Mouse (Mus musculus) kidney, embryonic 15.5 days (tissue): Measurements from ENCODE around the gene Olfr16. TPM values are rescaled to one million over a fixed set of nuclear protein-coding genes. Genes with fewer than 3 reads are reported as not detected.

Experiments
- ATAC-seq: fragments of 200-750 bp; cut with Nextera tagmentation; replicated peaks from 2 replicates; pipeline ENCODE4 v1.8.0; 2017; ENCODE audit warnings: moderate TSS enrichment; ENCODE audit not compliant: low FRiP score
- H3K27ac ChIP-seq: fragments of 300-500 bp; sonication (generic); 2 replicates; pipeline ENCODE4 v1.5.1; 2015; ENCODE audit warnings: mild to moderate bottlenecking, inconsistent platforms
- H3K27me3 ChIP-seq: fragments of 300-500 bp; sonication (generic); 2 replicates; pipeline ENCODE4 v1.6.1; 2015; ENCODE audit warnings: inconsistent platforms
- H3K36me3 ChIP-seq: fragments of 300-500 bp; sonication (generic); 2 replicates; pipeline ENCODE4 v1.6.1; 2015; ENCODE audit warnings: inconsistent platforms
- H3K4me1 ChIP-seq: fragments of 300-500 bp; sonication (generic); 2 replicates; pipeline ENCODE4 v1.6.1; 2015; ENCODE audit warnings: inconsistent platforms
- H3K4me2 ChIP-seq: fragments of 300-500 bp; sonication (generic); 2 replicates; pipeline ENCODE4 v1.6.1; 2015; ENCODE audit warnings: moderate library complexity, mild to moderate bottlenecking, inconsistent platforms
- H3K4me3 ChIP-seq: fragments of 300-500 bp; sonication (generic); replicated peaks from 2 replicates; pipeline ENCODE4 v1.5.1; 2015; ENCODE audit warnings: mild to moderate bottlenecking, inconsistent platforms
- H3K9ac ChIP-seq: fragments of 300-500 bp; sonication (generic); 2 replicates; pipeline ENCODE4 v1.6.1; 2015; ENCODE audit warnings: mild to moderate bottlenecking, inconsistent platforms
- H3K9me3 ChIP-seq: fragments of 300-500 bp; sonication (generic); replicated peaks from 2 replicates; pipeline ENCODE4 v1.6.1; 2016; ENCODE audit warnings: inconsistent platforms
- WGBS: fragments of 180-500 bp; shearing (Covaris S2); methylation state at CpG from one replicate; pipeline ENCODE4 v1.1.7; 2015; ENCODE audit warnings: mixed read lengths; 5-methylcytosine and 5-hydroxymethylcytosine counted together
- polyA plus RNA-seq: library from polyadenylated mRNA; unstranded; fragments of >200 nt; fragmentation: Nextera tagmentation; extraction: Ambion mirVana; gene quantifications from 2 replicates; pipeline ENCODE4 v1.2.1, GENCODE M21; 2015

The Olfr16 gene
- not detected in 2 replicates for polyA plus RNA-seq

DNA sequence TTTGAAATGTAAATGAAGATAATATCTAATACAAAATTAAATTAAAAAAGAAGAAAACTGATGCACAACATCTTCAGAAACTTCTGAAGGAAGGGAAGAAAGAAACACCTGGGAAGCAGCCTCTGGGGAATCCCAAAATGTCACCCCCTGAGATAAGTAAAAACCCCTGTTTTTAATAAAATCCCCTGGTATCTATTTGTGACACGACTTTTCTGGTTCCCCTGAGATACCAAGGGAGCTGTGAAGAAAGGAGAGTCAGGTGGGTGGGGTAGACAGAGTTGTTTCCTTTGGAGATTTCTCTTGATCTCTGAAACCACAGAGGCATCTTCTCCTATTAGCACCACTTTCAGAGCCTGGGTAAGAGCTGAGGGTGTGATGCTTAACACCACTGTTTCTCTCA lies at the start of gene Olfr16:
TSS of gene Olfr16 (plus strand) at position 250 of the 400 bp plus-strand sequence.
- H3K27ac ChIP-seq = no peak within 1 kb of the TSS
- 17% methylated on average over 1 of the region's 1 CpGs for WGBS
- H3K9me3 ChIP-seq = no peaks in the 10 kb centered on the region
- no peaks in the 10 kb centered on the region for H3K27me3 ChIP-seq
- no peak within 1 kb of the TSS for H3K9ac ChIP-seq
- H3K4me3 ChIP-seq = no peak within 1 kb of the TSS
- no peaks in the 10 kb centered on the region for H3K36me3 ChIP-seq
- ATAC-seq = no peak
- H3K4me1 ChIP-seq = no peaks in the 10 kb centered on the region
- no peak within 1 kb of the TSS for H3K4me2 ChIP-seq

DNA sequence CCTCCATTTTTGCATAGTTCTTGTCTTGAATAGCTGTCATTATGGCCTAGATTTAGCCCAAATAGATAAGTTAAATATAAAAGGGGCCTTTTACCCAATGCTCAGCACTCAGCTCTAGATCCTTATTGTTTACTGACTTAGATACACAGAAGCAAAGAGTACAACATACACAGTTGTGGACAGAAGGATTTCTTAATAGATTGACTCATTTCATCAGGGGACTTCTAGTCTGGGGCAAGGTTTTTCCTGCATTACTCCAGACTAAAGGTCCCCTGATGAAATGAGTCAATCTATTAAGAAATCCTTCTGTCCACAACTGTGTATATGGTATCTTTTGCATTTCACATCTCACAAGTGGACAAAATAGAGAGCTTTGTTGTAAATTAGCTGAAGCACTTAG lies 46.9 kb upstream of the Olfr16 start:
- H3K27ac ChIP-seq = no peak overlapping the region
- no peak overlapping the region for H3K4me3 ChIP-seq
- no peaks in the 10 kb centered on the region for H3K27me3 ChIP-seq
- no peak for ATAC-seq
- no peaks in the 10 kb centered on the region for H3K9me3 ChIP-seq
- H3K36me3 ChIP-seq = no peaks in the 10 kb centered on the region
- H3K4me1 ChIP-seq = no peaks in the 10 kb centered on the region
- H3K4me2 ChIP-seq = no peak overlapping the region
- no peak overlapping the region for H3K9ac ChIP-seq

DNA sequence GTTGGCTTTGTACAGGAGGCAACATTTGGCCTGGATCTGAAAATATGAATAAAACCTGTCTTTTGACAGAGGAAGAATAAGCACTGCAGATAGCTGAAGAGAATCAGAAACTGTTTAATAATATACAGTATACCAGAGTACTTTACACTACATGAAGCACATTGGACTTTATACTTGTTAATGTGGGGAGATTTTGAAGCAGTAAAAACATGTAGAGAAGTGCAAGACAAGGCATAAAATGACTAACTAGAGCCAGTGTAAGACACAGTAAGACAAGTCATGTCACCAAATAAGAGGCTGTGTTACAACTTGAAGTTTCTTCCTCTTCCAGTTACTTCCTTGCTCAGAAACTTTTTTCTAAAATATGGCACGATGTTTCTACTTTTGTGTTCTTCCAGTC lies 33.1 kb upstream of the Olfr16 start:
- no peak overlapping the region for H3K4me3 ChIP-seq
- no peak overlapping the region for H3K4me2 ChIP-seq
- H3K27me3 ChIP-seq = no peaks in the 10 kb centered on the region
- no peaks in the 10 kb centered on the region for H3K4me1 ChIP-seq
- H3K9ac ChIP-seq = no peak overlapping the region
- no peaks in the 10 kb centered on the region for H3K9me3 ChIP-seq
- no peaks in the 10 kb centered on the region for H3K36me3 ChIP-seq
- no peak overlapping the region for H3K27ac ChIP-seq
- WGBS = 84% methylated on average over 1 of the region's 1 CpGs
- no peak for ATAC-seq

DNA sequence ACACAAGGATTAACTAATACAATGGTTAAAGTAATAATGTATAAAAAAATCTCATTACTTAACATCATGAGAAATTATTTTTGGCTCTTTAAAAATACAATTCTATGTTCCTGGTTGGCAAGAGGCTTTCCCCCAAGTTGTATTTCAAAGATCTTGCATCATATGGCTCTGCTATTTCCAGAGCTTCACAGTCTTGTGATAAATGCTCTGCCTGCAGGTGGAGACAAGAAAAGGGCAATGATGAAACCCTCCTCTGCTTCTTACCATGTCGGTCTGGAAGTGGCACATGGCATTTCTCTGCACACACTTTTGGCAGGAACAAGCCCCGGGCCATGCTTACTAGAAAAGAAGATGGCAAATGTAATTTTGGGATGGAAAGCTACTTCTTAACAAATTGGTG lies 31.8 kb upstream of the Olfr16 start:
- ATAC-seq = no peak
- Histone ChIP-seq H3K4me3 (no peak overlapping the region), H3K27ac (no peak overlapping the region), H3K27me3 (no peaks in the 10 kb centered on the region), H3K4me2 (no peak overlapping the region), H3K36me3 (no peaks in the 10 kb centered on the region), H3K9me3 (no peaks in the 10 kb centered on the region), H3K9ac (no peak overlapping the region), H3K4me1 (no peaks in the 10 kb centered on the region)
- WGBS = 89% methylated on average over 2 of the region's 2 CpGs

DNA sequence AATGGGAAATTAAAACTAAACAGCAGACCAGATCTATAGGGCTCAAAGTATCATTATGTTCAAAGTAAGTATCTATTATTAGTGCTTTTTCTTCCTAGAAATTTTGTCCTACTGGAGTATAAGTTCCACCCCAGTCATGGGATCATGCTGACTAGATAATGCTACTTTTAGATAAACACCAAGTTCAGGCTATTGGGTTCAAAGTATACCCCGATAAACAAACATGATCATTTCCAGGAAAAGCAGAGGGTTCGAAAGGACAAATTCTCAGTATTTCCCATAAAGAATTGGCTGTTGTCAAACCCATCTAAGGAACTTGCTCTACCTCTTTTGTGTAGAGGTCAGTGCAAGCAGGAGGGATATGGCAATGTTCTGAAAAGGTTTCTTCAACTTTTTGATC lies 18.0 kb upstream of the Olfr16 start:
- H3K9ac ChIP-seq = no peak overlapping the region
- no peak for ATAC-seq
- no peak overlapping the region for H3K27ac ChIP-seq
- H3K4me1 ChIP-seq = no peaks in the 10 kb centered on the region
- no peaks in the 10 kb centered on the region for H3K9me3 ChIP-seq
- no peak overlapping the region for H3K4me3 ChIP-seq
- H3K36me3 ChIP-seq = no peaks in the 10 kb centered on the region
- WGBS = 93% methylated on average over 2 of the region's 2 CpGs
- no peaks in the 10 kb centered on the region for H3K27me3 ChIP-seq
- H3K4me2 ChIP-seq = no peak overlapping the region

DNA sequence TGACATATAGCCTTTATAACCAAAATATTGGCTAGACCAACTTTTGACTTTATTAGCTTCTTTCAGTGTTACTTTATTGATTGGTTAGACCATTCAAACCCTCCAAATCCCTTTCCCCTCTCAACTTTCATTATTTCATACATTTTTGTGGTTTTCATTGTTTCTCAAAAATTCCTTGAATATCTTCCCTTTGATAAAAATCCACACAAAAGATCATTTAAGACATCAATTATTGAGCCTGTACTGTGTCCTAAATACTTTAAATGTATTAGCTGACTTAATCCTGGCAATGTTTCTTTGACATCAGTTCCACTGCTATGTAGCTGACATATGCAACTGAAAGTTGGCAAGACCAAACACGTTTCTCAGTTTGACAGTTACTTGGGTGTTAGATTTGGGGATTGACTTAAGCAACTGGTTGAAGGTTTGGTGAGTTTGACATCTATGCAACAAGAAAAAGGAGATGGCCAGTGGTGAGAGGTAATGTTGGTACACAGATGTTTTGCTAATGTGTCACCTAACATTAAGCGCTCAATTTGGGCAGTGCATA lies 1.0 kb downstream of the Olfr16 start:
- no peaks in the 10 kb centered on the region for H3K9me3 ChIP-seq
- H3K4me3 ChIP-seq = no peak overlapping the region
- 84% methylated on average over 2 of the region's 2 CpGs for WGBS
- H3K36me3 ChIP-seq = no peaks in the 10 kb centered on the region
- no peak overlapping the region for H3K9ac ChIP-seq
- no peaks in the 10 kb centered on the region for H3K4me1 ChIP-seq
- no peak overlapping the region for H3K4me2 ChIP-seq
- ATAC-seq = no peak
- no peak overlapping the region for H3K27ac ChIP-seq
- H3K27me3 ChIP-seq = no peaks in the 10 kb centered on the region

DNA sequence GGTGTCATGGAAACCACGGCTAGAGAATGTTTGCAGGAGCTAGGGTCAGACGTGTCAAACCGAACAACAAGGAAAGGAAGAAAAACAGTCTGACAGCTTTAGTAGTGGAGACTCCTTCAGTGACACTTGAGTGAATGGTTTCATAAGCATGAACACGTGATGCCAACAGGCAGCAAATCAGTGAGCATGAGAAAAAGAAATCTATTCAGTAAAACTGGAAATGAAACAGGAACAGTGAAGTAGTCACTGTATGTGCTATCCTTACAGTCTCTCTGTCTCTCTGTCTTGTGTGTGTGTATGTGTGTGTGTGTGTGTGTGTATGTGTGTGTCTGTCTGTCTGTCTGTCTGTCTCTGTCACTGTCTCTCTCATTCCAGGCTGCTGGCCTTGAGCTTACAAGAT lies 5.2 kb downstream of the Olfr16 start:
- Histone ChIP-seq H3K9me3 (no peaks in the 10 kb centered on the region), H3K27ac (no peak overlapping the region), H3K27me3 (no peaks in the 10 kb centered on the region), H3K36me3 (no peaks in the 10 kb centered on the region), H3K4me2 (no peak overlapping the region), H3K9ac (no peak overlapping the region), H3K4me1 (no peaks in the 10 kb centered on the region), H3K4me3 (no peak overlapping the region)
- no peak for ATAC-seq
- 26% methylated on average over 4 of the region's 4 CpGs for WGBS

DNA sequence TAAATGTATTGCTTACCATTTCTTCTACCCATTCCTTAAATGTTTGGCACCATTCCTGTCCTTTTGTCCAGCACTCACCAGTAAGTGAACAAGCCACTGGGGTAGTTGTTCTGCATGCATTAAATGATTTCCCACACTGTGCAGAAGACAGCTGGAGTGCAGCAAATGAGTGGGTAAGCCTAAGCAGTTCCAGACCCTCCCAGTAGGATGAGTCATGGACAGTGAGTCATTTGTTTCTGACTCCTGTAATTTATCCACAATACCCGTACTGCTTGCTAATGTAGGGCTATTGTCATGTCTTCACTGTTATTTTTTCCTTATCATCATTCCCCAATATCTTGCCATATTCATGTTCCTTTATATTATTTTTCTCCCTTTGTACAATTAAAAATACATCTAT lies 10.2 kb downstream of the Olfr16 start:
- Histone ChIP-seq H3K9ac (no peak overlapping the region), H3K36me3 (no peaks in the 10 kb centered on the region), H3K4me1 (no peaks in the 10 kb centered on the region), H3K4me3 (no peak overlapping the region), H3K9me3 (no peaks in the 10 kb centered on the region), H3K4me2 (no peak overlapping the region), H3K27me3 (no peaks in the 10 kb centered on the region), H3K27ac (no peak overlapping the region)
- no peak for ATAC-seq
- 50% methylated on average over 1 of the region's 1 CpGs for WGBS

DNA sequence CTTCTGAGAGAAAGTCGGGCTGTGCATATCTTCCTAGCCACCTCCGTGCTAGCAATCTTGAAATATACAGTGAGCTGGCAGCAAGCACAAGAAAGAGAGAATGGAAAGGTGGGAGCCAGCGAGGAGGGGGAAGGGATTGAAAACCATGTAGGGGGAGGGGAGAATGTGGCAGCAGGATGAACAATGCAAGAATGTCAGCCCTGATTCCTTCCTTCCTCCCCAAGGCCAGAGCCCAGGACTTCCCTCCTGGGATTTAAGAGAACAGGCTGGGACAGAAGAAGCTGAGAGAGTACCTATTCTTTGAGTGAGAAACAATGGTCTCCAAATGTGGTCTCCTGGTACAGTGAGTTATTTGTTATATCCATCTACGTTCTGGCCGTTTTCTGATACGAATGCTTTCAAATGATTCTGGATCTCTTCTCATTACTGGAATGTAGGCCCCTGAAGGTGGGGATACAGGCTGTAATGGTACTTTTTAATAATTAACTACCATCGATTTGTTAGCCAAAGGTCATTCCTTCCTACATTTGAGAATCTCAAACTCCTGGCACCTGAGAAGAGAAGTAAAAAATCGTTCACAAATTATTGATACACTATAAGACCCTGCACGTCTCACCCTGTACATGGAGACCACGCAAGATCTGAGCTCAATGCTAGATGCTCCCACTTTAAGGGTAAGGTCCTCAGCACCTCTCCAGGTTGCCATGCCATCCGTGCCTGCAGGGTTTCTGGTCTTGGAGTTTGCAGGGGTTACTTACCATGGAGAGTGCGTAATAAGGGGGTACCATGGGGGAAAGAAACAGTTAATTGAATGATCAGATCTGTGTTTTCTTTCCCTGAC lies 39.8 kb downstream of the Olfr16 start:
- H3K27ac ChIP-seq = no peak overlapping the region
- ATAC-seq = peak; percentile 18; the same call in 1 of the 2 replicates

DNA sequence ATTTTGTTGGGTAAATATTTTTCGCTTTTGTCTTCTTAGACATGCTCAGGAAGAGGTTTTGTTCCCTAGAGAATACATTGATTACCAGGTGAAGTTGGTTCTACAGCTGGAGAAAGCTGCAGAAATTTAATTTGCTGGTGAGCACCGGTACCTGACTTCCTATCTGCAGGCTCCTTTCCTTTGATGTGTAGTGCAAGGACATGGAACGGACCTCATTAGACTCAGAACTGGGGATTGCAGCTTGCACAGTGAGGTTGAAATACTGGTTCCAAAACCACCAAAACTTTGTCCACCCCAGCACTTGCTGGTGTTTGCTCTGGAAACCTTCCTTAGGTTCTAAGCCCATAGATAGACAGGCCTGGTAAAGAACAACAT lies 40.4 kb downstream of the Olfr16 start:
- Histone ChIP-seq H3K9me3 (no peaks in the 10 kb centered on the region), H3K36me3 (no peaks in the 10 kb centered on the region), H3K4me2 (no peak overlapping the region), H3K27me3 (no peaks in the 10 kb centered on the region), H3K9ac (no peak overlapping the region), H3K4me3 (no peak overlapping the region), H3K4me1 (0 out of 2 replicates have a peak, but pooled peaks cover 3% of the 10 kb centered on the region), H3K27ac (no peak overlapping the region)
- 78% methylated on average over 3 of the region's 3 CpGs for WGBS
- ATAC-seq = no peak

More for the DNA sequence above, 39.8 kb downstream of the Olfr16 start:
- Histone ChIP-seq H3K36me3 (no peaks in the 10 kb centered on the region), H3K9me3 (no peaks in the 10 kb centered on the region), H3K4me3 (no peak overlapping the region), H3K4me2 (no peak overlapping the region), H3K27me3 (no peaks in the 10 kb centered on the region), H3K9ac (no peak overlapping the region), H3K4me1 (0 out of 2 replicates have a peak, but pooled peaks cover 3% of the 10 kb centered on the region)
- WGBS = 72% methylated on average over 12 of the region's 12 CpGs
